Mouse (Mus musculus) kidney, adult 2 months (tissue): ENCODE data around the gene Tmem240. TPM values are rescaled to one million over a fixed set of nuclear protein-coding genes. Genes with fewer than 3 reads are reported as not detected.
A peak's percentile ranks its signal among the peaks of the same experiment; 100 is the strongest.

Source experiments
- DNase-seq: peaks from one replicate; pipeline ENCODE4 v3.0.0; 2021
- H3K27ac ChIP-seq: fragments of 200-500 bp; 2 replicates; pipeline ENCODE4 v1.5.1; 2012; ENCODE audit warnings: low read depth, low read length, control low read depth, inconsistent platforms; ENCODE audit not compliant: insufficient read depth
- H3K27me3 ChIP-seq: fragments of 200-500 bp; replicated peaks from 2 replicates; pipeline ENCODE4 v1.6.1; 2012; ENCODE audit warnings: mild to moderate bottlenecking, moderate library complexity, low read length, inconsistent platforms; ENCODE audit not compliant: control insufficient read depth, insufficient read depth
- H3K36me3 ChIP-seq: fragments of 200-500 bp; 2 replicates; pipeline ENCODE4 v1.6.1; 2012; ENCODE audit warnings: mild to moderate bottlenecking, moderate library complexity, low read length, inconsistent platforms; ENCODE audit not compliant: control insufficient read depth, insufficient read depth
- H3K4me1 ChIP-seq: fragments of 200-500 bp; 2 replicates; pipeline ENCODE4 v1.6.1; 2011; ENCODE audit warnings: low read length; ENCODE audit not compliant: control insufficient read depth, insufficient read depth
- H3K4me3 ChIP-seq: fragments of 200-500 bp; 2 replicates; pipeline ENCODE4 v1.5.1; 2011; ENCODE audit warnings: mild to moderate bottlenecking, low read depth, low read length, control low read depth; ENCODE audit not compliant: insufficient read depth
- CTCF ChIP-seq: fragments of 200-500 bp; conservative IDR thresholded peaks from 2 replicates; pipeline ENCODE4 v1.5.1; 2011; ENCODE audit warnings: low read depth, mild to moderate bottlenecking, control low read depth, low read length, moderate library complexity, mixed read lengths; ENCODE audit not compliant: insufficient read depth, insufficient read length
- POLR2A ChIP-seq: fragments of 200-500 bp; IDR thresholded peaks from one replicate; pipeline ENCODE4 v1.6.1; 2011; ENCODE audit warnings: low read depth, low read length, control low read depth
- WGBS: fragments of 180-500 bp; shearing (Covaris S2); methylation state at CpG from one replicate; pipeline ENCODE4 v1.1.7; 2018; 5-methylcytosine and 5-hydroxymethylcytosine counted together
- polyA plus RNA-seq: library from polyadenylated mRNA; depleted of rRNA; stranded (reverse); fragments of >200 nt; gene quantifications from 2 replicates; pipeline ENCODE4 v1.2.3, GENCODE M21; 2012

Tmem240 gene
- polyA plus RNA-seq, 1 experiment: 0.67 TPM

DNA sequence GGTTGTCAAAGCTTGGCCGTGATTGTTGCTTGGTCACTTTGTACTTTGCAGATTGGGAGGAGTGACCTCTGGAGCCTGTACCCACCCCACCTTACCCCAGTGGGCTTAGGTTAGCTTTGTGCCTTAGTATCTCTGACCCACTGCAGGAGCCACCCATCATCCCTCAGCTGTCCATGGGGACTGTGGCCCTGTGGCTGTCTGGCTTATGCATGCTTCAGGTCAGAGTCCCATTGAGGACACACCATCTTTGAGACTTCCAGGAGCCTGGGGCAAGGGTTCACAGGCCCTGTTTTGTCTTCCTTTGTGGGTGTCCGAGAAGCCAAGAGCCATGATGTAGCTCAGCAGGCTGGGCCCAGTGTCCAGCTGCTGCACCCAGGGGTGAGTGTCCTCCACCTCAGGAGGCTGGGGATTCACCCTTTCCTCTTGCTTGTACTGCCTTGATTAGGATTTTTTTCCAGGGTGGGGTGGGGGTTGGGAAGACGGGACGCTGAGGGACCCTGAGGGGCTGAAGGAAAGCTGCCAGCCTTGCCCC lies 39.0 kb upstream of the Tmem240 start:
- H3K36me3 ChIP-seq: no peaks in the 10 kb centered on the region
- H3K27ac ChIP-seq: no peak overlapping the region
- H3K4me1 ChIP-seq: no peaks in the 10 kb centered on the region
- no peak overlapping the region for H3K4me3 ChIP-seq
- no peak for DNase-seq
- TF ChIP-seq POLR2A: no peak
- no peak for TF ChIP-seq CTCF
- H3K27me3 ChIP-seq: no peaks in the 10 kb centered on the region
- WGBS: 80% methylated on average over 4 of the region's 4 CpGs

DNA sequence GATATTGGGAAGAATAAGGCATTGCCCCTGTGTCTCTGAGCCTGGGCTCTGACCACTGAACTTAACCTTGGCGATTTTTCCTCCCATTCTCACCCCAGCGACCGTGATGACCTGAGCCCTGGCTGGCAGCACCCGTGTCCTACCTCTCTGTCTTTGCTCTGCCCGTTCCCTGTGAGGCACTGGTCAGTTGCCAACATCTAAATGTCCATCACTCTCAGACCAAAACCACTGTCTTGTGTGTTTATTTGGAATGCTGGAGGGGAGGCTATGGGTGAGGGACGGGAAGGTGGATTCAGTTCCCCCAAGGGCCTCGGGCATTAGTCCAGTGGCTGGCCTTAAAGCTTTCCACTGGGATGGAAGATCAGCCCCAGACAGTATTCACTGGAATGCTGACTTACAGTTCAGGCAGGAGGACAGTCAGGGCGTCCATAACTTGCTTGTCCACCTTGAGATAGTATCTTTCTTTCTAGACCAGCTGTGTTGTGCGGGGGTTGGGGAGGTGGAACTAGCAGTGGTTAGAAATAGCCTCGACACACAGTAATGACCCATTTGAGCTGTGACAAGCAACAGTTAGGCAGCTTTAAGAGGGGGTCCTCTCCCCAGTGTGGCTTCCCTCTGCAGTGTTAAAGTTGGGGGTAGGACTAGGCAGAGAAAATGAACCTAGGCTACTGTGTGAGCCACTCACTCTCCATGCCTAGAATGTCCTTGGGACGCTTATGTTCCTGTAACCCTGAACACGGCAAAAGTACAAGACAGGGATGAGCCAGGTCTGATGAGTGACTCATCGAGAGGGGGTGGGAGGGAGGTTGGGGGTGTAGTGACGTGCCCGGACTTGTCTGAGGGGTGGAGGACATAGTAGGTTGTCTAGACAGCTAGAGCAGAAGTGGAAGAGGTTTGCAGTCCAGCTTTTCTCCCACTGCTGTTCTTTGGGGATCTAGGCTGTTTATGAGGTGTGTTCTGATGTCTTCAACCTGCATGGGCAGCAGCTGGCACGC lies 38.0 kb upstream of the Tmem240 start:
- no peak for DNase-seq
- no peaks in the 10 kb centered on the region for H3K4me1 ChIP-seq
- H3K4me3 ChIP-seq: no peak overlapping the region
- H3K36me3 ChIP-seq: no peaks in the 10 kb centered on the region
- H3K27ac ChIP-seq: no peak overlapping the region
- no peak for TF ChIP-seq CTCF
- TF ChIP-seq POLR2A: no peak
- H3K27me3 ChIP-seq: no peaks in the 10 kb centered on the region
- 71% methylated on average over 16 of the region's 16 CpGs for WGBS

DNA sequence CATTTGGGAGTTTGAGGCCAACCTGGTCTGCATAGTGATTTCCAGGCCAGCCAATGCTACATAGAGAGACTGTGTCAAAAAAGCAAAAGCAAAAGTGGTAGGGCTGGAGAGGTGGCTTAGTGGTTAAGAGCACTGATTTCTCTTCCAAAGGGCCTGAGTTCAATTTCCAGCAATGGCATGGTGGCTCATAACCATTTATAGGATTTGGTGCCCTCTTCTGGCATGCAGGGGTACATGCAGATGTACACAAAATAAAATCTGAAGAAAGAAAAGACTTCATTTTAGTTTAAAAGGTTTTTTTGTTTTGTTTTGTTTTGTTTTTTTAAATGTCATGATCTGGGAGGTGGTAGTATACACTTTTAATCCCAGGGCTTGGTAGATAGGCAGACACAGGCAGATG lies 34.2 kb upstream of the Tmem240 start:
- Histone ChIP-seq H3K36me3 (no peaks in the 10 kb centered on the region), H3K4me3 (no peak overlapping the region), H3K4me1 (no peaks in the 10 kb centered on the region), H3K27me3 (no peaks in the 10 kb centered on the region), H3K27ac (no peak overlapping the region)
- DNase-seq: no peak
- TF ChIP-seq CTCF: peak; percentile 34; the same call in 1 of the 2 replicates
- TF ChIP-seq POLR2A: no peak

DNA sequence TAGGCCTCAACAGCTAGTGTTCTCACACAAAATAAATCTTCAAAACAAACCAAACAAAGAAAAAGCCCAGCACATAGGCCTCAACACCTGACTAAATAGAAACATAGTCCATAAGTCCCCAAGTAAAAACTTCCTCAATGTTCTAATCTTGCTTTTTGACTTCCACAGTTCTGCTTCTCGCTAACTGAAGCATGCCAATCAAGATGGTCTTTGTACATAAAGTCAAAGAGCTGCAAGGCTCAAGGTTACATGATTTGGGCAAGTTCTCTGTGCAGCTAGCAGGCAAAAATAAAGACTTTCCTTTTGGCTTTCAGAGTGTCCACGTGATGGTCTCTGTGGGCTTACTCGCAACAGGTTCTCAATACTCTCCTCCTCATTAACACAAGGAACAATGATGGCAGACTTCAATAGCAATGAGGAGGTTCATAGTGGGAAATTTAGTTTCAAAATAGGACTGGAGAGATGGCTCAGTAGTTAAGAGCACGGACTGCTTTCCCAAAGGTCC lies 31.1 kb upstream of the Tmem240 start:
- H3K27ac ChIP-seq: no peak overlapping the region
- no peak for TF ChIP-seq POLR2A
- no peak for TF ChIP-seq CTCF
- 98% methylated on average over 4 of the region's 4 CpGs for WGBS
- H3K4me3 ChIP-seq: no peak overlapping the region
- no peaks in the 10 kb centered on the region; the same call in 1 of the 2 replicates for H3K4me1 ChIP-seq
- no peaks in the 10 kb centered on the region for H3K36me3 ChIP-seq
- no peak for DNase-seq
- no peaks in the 10 kb centered on the region for H3K27me3 ChIP-seq

DNA sequence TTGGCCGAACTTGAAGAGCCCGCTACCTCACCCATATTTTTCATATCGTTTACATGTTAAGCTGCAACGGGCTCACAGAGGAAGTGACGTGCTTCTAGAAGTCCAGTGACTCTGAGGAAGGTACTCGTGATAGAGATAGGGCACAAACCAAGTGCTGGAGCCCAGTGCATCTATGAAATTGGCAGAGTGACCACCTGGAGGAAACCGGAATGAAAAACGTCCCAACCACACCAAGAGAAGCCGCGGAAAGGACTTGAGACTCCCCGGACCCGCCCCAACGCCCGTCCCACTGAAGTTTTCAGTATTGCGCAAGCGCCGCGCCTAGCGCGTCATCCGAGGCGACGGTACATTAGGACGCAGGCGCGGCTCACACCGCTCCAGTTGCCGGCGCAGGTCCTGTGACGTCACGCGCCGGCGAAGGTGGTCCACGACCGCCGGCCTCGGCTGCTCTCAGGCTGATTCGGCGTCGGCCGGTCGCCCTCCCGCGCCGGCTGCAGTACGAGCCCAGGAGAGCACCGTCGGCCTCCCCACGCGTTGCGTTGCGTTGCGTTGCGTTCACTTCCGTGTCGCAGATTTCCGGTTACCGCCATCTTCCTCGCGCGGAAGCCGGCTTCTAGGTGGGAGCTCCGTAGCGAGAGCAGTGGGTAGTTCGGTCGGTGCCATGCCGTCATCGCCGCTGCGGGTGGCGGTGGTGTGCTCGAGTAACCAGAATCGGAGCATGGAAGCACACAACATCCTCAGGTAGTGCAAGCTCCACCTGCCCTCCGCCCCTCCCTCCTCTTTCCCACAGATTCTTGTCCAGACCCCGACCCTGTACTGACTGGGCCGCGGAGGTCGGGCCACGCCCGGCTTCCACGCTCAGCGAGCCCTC lies 29.6 kb upstream of the Tmem240 start, which contains the start of gene Ssu72:
TSS of gene Ssu72 (plus strand) at position 80 of the 871 bp plus-strand sequence.
- peak within 1 kb of the TSS; percentile 96 for H3K27ac ChIP-seq
- no peak for TF ChIP-seq CTCF
- peak; percentile 32 for TF ChIP-seq POLR2A
- peak within 1 kb of the TSS; percentile 89 for H3K4me3 ChIP-seq
- WGBS: under 1% methylated on average over 83 of the region's 83 CpGs
- DNase-seq: peak; percentile 97
- no peaks in the 10 kb centered on the region for H3K36me3 ChIP-seq
- H3K4me1 ChIP-seq: no peaks in the 10 kb centered on the region; the same call in 1 of the 2 replicates
- H3K27me3 ChIP-seq: no peaks in the 10 kb centered on the region

DNA sequence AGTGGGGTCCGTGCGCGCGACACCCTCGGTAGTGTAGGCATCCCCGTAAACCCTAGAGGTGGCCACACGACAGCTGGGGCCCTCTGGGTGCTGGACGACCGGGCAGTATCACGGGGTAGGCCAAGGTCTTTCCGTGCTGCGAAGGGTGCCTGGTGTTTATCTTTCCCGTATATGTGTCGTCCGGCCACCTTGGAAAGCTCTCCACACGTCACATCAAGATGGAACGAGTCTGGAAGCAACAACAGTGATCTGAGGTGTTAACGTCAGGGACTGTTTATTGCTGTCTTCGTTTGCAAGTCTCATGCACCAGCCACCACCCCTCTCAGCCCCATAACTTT lies 29.0 kb upstream of the Tmem240 start:
- DNase-seq: no peak
- H3K27me3 ChIP-seq: no peaks in the 10 kb centered on the region

More for the DNA sequence above, 29.0 kb upstream of the Tmem240 start:
- TF ChIP-seq CTCF (no peak), POLR2A (no peak)
- Histone ChIP-seq H3K4me3 (peak overlapping the region; percentile 89), H3K36me3 (no peaks in the 10 kb centered on the region), H3K27ac (peak overlapping the region; percentile 96), H3K4me1 (peaks cover 3% of the 10 kb centered on the region; the same call in 1 of the 2 replicates)
- WGBS: under 1% methylated on average over 19 of the region's 19 CpGs
